Mouse (Mus musculus): Measurements from ENCODE around the gene Tspo. TPM values are rescaled to one million over a fixed set of nuclear protein-coding genes. Genes with fewer than 3 reads are reported as not detected.

Gene Tspo
- total RNA-seq (2021) = 100 to 1,000 TPM; 395 to 578 TPM
- long read RNA-seq, experiment 1, transcript Tspo-201 (4 exons, 837 nt) = major isoform, 177 of 200 reads
- long read RNA-seq, experiment 1, partial matches to known transcripts = 13 of 200 reads
- long read RNA-seq, experiment 1, other reads (novel, unspliced or antisense) = 10 of 200 reads
- long read RNA-seq, experiment 2, transcript Tspo-201 (4 exons, 837 nt) = major isoform, 580 of 630 reads
- long read RNA-seq, experiment 2, partial matches to known transcripts = 33 of 630 reads
- long read RNA-seq, experiment 2, other reads (novel, unspliced or antisense) = 17 of 630 reads

DNA sequence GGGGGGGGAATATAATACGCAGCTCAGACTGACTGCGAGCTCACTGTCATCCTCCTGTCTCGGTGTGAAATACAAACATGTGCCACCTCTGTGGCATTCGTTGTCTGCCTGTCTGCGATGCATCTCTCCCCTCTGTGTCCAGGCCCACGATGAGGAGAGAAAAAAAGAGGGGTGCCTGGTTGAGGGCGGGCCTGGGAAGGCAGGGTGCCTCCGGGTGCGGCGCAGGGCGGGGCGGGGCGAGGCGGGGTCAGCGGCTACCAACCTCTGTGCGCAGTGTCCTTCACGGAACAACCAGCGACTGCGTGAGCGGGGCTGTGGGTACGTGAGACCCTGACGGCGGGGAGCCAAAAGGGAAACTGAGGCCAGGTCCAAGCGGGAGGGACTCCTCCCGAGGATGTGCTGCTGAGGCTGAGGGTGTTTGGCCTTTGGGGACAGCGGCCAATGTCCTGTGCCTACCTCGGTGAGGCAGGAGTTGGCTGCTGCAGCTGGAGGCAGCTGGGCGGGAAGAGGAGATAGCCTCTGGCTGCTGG is at the start of gene Tspo, which contains the start of gene Mcat:
TSS of gene Tspo (plus strand) at position 266 of the 530 bp plus-strand sequence.
TSS of gene Mcat (minus strand) at position 461 of the 530 bp plus-strand sequence.
- peak; percentile 78 to 79 for DNase-seq (ENCODE audit: low spot score in 2 of 2)

- DNase-seq (ENCODE audit: low spot score in 2 of 2) = no peak
These were observed 48.4 kb upstream of the Tspo start for GRCm38 (mm10) chr15:83515018-83515417.

GRCm38 (mm10) chr15:83518215-83519048 is 45.0 kb upstream of the Tspo start:
- peak in 1 of 2 experiments; percentile 44 for DNase-seq (ENCODE audit: low spot score in 2 of 2)

GRCm38 (mm10) chr15:83520861-83521382 is 42.5 kb upstream of the Tspo start:
- no peak for DNase-seq (ENCODE audit: low spot score in 2 of 2)

DNA sequence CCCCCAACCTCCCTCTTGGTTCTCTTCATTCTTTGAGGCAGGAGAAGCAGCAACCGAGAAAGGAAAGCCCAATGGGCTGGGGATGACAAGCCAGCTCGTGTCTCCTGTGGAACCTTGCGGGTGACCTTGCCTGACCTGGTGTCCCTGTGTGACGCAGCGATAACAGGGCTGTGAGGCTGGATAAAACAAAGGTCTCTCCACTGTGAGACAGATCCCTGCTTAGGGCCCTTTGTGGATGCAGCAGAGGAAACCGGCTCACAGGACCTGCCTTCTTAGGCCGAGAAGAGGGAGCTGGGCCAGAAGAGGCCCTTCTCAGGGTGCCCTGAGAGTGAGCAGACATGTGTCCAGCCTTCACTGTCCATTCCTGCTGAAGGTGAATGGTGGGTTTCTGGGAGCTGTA is 40.2 kb upstream of the Tspo start:
- no peak for DNase-seq (ENCODE audit: low spot score in 2 of 2)

GRCm38 (mm10) chr15:83523638-83524332 is 39.6 kb upstream of the Tspo start:
- DNase-seq (ENCODE audit: low spot score in 2 of 2) = no peak

DNA sequence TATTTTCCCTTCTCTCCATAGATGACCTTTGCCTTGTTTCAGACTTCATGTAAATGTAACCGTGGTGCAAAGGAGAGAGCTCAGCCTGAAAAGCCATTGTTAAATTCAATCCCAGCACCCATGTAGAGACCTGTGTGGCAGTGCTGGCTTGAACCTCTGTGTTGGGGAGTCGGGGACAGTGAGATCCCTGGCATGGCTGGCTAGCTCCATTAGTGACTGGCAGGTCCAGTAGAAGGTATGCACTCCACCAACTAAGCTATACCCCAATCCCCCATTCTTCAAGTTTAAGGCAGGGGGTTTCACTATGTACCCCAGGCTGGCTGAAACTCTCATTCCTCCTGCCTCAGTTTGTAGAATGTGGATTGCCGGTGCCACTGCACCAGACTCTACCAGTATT is 39.1 kb upstream of the Tspo start:
- DNase-seq (ENCODE audit: low spot score in 2 of 2) = no peak

- peak; percentile 54 to 71 for DNase-seq (ENCODE audit: low spot score in 2 of 2)
These were observed 36.8 kb upstream of the Tspo start, which contains the start of gene Bik for GRCm38 (mm10) chr15:83526424-83527091. Gene Bik, plus strand, starts transcription at chr15:83526862.

GRCm38 (mm10) chr15:83527092-83527437 is 36.3 kb upstream of the Tspo start:
- DNase-seq (ENCODE audit: low spot score in 2 of 2) = no peak

GRCm38 (mm10) chr15:83527747-83528146 is 35.6 kb upstream of the Tspo start:
- no peak for DNase-seq (ENCODE audit: low spot score in 2 of 2)

DNA sequence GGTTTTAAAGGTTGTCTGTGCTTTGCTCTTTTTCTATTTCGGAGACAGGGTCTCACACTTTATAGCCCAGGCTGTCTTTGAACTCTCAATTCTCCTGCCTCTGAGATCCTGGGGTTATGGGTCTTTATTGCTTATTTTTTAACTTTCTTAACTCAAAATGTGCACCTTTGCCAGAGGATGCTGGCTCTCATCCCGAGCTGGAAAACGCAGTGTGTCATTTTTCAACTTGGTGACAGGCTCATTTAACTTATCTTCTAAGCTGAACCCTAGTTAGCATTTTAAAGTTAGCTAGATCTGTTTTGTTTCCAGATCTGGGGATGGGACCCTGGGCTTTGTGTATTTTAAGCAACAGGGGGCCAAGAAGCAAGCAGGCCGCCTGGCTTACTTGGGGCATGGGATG is 34.5 kb upstream of the Tspo start:
- no peak for DNase-seq (ENCODE audit: low spot score in 2 of 2)

DNA sequence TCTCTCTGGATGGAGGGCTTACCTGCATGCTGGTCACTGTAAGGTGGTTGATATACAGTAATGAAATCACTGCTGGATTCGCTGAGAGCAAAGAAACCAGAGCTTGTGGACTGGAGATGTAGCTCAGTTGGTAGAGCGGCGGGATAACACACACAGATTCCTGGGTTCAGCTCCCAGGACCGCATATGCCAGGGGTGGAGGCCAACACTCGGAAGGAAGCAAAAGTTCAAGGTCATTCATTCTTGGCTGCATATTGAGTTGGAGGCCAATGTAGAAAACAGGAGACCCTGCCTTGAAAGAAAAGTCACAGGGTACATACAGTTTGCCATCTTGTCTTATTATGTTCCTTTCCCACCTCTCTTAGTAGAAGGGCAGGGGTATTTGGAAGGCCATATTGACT is 33.6 kb upstream of the Tspo start:
- peak in 1 of 2 experiments; percentile 40 for DNase-seq (ENCODE audit: low spot score in 2 of 2)

GRCm38 (mm10) chr15:83530233-83530632 is 33.2 kb upstream of the Tspo start:
- DNase-seq (ENCODE audit: low spot score in 2 of 2) = no peak

DNA sequence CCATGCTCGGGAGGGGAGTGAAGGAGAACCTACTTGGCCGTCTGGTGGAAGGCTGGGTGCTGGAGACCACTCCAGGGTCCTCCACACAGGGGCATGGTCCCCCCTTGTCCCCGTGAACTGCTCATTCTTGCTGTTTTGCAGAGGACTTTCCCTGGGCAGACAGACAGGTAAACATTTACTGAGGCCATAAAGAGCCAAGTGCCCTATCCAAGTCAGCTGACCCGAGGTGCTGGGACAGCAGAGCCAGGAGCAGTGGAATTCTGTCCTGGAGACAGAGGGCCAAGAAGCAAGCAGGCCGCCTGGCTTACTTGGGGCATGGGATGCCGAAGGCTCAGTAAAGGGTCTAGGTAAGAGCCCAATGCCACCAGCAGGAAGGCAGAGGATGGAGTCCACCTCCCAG is 32.7 kb upstream of the Tspo start:
- no peak for DNase-seq (ENCODE audit: low spot score in 2 of 2)

DNA sequence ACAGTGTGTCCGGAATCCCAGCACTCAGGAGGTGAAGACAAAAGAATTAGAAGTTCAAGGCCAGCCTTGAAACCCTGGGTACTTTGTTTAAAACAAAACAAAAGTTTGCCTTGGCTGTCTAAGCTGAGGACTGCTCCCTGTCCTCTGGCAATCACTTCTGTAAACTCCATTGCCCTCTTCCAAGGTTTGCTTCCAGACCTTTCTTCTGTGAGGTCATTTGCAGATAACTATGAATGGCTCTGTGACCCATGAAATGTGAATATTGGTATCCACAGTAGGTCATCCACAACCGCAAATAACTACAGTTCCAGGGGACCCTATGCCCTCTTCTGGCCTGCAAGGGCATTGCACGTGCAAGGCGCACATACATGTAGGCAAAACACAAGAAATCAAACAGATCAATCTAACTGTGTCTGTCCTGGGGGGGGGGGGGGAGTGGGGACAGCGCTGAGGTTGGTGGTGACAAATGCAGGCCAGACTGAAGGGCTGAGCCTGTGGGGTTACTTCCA is 31.4 kb upstream of the Tspo start:
- no peak for DNase-seq (ENCODE audit: low spot score in 2 of 2)

GRCm38 (mm10) chr15:83532606-83533005 is 30.8 kb upstream of the Tspo start:
- no peak for DNase-seq (ENCODE audit: low spot score in 2 of 2)

- DNase-seq (ENCODE audit: low spot score in 2 of 2) = no peak
These were observed 28.2 kb upstream of the Tspo start for GRCm38 (mm10) chr15:83534960-83535889.

- no peak for DNase-seq (ENCODE audit: low spot score in 2 of 2)
These were observed 27.5 kb upstream of the Tspo start for GRCm38 (mm10) chr15:83535890-83536231.

- no peak for DNase-seq (ENCODE audit: low spot score in 2 of 2)
These were observed 24.5 kb upstream of the Tspo start for GRCm38 (mm10) chr15:83538855-83539254.
